Mouse (Mus musculus): ENCODE results near the gene Naa80.
A peak's percentile ranks its signal among the peaks of the same experiment; 100 is the strongest.
"Not testable (repeated sequence)": the region's sequence is repeated elsewhere in the genome, so short reads cannot be mapped to it uniquely, and the experiment has no call there.

The Naa80 gene

DNA sequence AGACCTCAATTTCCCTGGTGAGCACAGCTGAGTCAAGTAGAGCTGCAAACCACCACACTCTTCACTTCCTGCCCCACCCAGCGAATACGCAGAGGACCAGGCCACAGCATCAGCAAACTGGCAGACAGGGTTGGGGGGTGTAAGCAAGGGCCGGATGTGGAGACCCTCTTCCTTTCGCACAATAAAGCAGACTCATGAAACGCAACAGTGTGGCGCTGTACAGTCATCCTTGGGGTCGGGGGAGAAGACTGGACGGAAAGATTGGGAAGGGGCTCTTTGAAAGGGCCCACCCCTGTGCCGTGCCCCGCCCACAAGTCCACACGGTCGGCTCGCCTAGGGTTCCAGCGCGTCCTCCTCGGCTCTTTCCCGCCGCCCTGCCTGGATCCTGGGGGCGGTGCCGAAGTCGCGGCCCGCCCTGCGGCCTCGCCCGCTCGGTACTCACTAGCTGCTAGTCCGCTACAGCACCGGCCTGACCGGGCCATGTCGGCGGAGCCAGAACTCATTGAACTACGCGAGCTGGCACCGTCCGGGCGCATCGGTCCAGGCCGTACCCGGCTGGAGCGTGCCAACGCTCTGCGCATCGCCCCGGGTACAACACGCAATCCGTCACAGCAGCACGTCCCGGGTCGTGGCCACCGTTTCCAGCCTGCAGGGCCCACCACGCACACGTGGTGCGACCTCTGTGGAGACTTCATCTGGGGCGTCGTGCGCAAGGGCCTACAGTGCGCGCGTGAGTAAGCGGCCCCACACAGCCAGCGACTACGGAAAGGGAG is 27.4 kb upstream of the Naa80 start, which contains the start of gene Rassf1:
Gene Rassf1, plus strand, starts transcription at position 439 of the 773 bp plus-strand sequence.
- peak; percentile 87 for DNase-seq

DNA sequence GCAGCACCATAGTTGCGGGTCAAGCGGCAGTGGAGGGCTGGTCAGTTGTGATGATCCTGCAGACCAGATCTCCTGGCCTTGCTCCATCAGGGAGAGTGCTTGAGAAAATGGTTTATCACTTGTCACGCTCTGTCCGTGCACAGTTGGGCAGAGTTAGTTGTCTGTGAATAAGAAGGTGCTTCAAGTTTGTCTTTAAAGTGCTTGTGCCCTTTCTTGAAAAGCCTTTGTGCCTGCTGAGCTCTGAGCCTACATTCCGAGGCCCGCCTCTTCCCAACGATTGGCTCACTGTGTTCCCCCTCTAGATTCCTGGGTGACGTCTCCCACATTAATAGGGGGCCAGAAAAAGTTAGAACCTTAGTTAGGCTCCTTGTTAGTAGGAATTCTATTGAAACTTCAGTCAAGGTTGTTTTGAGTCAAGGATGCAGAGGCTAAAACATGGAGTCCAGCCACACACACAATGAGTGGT is 26.8 kb upstream of the Naa80 start:
- no peak for DNase-seq

DNA sequence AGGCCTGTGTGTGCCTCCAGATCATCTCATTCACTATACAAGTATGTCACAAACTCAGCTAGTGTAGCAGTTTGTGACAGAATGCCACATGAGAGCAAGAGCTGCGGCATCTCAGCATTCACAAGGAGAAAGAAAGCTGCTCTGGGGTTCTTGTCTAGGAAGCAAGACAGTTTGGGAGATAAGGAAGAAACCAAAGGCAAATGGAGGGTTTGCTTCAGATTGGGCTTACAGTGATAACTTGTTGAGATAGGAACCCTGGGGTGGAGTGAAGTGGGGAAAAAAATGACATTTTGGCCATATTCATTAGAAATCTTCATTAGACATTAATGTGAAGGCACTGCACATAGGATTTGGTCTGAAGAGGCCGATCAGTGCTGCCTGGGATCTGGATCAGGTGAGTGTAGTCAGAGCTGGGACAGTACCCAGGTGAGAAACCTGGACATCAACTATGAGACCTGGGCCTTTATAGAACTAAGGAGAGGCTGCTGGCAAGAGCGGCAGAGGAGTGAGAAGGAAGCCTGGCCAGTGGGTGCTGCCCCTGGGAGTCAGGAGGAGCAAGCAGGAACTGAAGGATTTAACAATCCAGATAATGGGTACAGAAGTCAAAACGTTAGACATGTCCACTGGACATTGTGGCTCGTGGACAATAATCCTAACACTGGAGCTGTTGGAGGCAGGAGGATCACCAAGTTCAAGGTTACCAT is 25.8 kb upstream of the Naa80 start:
- no peak for DNase-seq

DNA sequence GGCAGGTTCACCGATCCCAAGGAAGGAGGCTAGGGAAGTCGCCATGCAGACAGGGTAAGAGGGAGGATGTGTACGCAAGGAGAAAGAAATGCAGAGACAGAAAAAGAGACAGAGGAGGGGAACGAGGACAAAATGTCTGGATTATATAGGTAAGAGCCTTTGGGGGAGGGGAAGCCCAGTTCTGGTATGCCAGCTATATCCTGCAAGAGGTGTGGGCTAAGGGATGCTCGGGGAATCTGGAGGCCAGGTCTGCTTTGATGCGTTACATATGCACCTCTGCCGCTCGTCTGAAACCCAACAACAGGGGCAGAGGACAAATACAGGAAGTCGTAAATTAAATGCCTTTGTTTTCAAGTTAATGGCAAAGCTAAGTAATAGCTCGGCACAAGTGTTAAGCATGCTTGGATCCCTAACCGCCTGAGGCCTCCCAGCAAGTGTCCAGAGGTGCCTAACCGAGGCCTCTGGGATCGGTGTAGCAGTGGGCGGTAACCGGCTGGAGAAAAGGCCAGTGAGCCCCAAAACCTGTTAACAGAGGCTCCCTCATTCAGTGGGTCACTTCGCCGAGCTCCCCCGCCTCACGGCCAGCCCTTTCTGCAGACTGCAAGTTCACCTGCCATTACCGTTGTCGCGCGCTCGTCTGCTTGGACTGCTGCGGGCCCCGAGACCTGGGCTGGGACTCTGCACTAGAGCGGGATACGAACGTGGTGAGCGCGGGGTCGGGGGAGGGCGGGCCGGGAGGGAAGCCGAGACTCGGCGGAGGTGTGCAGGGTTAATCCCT is 25.0 kb upstream of the Naa80 start:
- DNase-seq = no peak

DNA sequence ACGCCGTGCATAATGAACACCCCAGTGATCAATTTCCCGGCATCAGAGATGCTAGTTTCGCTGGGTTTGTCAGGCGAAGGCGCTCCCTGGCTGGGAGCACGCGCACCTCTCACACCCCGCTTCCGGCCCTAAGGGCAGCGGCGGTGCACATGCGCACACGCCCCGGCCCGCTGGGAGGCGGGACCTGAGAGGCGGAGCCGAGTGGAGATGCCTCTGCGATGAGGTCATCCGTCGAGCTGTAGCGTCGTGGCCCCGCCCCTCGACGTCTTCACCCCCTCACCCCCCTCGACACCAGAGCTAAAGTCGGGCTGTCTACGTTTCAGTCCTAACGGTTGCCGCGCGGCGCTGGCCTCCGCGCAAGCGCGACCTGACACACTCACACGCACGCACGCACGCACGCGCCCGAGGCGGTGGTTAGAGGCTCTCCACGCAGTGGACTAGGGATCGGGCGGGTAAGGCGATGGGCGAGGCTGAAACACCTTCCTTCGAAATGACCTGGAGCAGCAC is 24.3 kb upstream of the Naa80 start:
- DNase-seq = peak; percentile 98

DNA sequence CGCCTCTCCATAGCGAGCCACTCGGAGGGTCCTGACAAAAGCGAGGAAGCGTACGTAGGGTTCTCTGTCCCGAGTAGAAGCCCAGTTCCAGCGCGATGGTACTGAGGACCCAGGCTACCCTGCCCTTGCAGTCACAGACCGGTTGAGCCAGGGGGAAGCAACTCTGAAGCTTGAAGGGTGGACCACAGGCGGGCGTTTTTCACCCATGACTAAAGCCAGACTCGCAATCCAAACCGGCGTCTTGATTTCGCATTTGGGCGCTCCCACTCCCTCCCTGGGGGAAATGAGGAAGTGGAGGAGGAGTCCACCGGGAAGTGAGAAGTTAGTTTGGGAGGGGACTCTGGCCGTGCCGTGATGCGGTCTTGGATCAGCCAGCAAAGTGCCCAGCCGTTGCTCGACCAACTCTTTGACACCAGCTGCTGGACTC is 23.6 kb upstream of the Naa80 start:
- peak; percentile 82 for DNase-seq

DNA sequence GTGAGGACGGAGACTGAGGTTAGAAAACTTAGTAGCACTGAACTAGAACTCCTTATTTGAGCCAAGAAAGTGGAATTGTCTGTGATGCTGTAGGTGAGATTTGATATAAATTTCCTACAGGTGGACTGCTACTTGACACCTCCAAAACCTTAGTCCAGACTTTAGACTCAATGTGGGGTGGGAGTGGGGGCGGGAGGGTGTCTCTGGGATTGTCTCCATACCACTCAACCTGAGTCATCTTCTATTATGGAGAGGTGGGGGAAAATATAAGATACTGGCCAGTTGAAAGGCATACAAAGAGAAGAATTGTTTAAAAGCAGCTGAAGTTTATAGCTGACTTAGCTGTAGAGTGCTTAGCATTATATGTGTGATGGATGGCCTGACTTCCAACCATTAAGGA is 23.0 kb upstream of the Naa80 start:
- DNase-seq = no peak

DNA sequence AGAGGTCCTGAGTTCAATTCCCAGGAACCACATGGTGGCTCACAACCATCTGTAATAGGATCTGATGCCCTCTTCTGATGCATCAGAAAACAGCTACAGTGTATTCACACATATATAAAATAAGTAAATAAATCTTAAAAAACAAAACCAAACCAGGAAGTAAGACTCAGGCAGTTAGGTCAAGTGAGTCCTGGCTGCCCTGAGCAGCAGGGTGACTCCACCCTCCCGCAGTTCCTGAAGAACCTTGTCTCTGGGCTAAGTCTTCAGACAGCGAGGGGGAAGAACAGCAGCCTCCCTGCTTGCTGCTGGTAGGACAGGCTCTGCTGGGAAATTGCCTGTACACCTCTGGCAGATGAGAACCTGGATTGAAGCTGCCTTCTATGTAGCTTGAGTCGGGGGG is 22.3 kb upstream of the Naa80 start:
- DNase-seq = no peak

DNA sequence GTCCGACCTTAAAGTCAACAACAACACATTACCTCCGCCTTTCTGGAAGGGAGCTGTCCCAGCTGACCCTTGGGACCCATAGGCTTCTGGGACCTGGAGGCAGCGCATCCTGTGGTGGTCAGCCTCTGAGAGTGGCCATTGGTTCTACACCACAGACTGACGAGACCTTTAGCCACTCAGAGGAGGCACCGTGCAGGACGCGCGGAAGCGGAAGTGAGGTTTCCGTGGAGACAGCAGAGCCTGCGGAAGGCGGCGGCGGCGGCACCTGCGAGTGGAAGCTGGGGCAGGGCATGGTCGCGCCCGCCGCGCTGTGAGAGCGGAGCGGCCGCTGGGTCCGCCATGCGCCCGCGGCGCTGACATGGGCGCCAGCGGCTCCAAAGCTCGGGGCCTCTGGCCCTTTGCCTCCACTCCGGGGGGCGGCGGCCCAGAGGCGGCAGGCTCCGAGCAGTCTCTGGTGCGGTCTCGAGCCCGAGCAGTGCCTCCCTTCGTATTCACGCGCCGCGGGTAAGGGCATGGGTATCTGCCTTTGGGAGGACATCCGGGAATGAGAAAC is 15.6 kb upstream of the Naa80 start, which contains the start of gene Tusc2:
Gene Tusc2, plus strand, starts transcription at position 227 of the 553 bp plus-strand sequence.
- peak; percentile 97 for DNase-seq

DNA sequence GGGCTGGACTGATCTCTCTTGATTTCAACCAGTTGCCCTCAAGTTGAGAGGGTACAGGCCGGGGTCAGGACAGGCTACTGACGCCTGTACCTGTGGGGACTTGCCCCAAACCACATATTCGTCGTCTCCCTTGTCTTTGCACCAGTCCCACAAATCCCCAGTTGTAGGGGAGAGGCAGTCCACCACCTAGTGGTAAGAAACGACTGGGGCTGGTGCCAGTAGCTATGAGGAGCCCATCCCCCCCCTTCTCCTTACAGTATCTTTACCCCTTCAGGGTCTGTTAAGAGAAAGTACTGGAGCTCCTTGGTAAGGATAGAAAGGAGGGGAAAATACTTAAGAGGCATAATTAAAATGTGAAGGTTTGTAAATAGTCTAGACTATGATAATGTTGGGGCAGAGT is 13.1 kb upstream of the Naa80 start:
- not testable (repeated sequence) for DNase-seq

DNA sequence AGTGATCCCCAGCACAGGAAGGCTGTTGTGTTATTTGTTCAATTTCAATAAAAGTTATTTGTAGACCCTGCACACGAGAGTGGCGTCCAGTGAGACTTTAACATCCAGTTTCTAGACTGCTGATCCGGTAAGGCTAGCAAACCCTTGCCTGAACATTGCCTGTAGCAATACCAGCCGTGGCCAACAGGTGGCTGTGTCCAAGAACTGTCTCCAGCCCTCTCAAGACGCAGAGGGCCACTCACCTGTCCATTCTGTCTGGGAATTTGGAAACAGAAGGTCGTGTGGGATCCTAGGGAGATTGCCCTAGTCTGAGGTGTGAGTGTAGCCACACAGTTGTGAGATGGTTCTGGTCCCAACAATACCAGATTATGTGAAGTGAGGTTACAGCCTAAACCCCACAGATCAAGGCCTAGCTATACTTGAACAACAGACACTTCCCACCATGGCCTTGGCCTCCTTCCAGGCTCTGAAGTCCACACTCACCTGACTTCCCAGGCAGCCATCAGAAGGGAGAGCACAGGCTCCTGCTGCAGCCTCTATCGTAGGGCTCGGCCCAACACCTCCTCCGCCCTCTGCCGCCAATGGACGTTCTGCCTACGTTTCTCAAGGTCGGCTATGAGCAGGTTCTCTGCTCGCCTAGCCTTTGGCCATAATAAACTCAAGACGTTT is 12.5 kb upstream of the Naa80 start:
- DNase-seq = peak; percentile 92

DNA sequence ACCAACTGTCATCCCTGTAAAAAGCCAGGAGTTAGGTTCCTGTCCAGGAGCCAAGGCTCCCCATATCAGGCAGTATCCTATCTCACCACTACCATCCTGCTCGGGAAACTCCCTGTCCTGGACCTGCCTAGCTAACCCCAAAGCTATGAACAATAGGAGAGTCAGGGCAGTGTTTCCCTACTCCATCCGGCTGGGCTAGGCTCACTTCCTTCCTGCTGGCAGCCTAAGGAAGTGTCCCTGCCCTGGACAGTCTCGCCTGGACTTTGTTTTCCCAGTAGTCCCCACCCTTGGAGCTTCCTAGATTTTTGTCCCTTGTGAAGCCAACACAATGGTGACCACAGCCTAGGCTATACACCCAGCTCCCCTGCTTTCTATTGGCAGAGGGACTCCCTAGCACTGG is 11.8 kb upstream of the Naa80 start:
- peak; percentile 76 for DNase-seq

DNA sequence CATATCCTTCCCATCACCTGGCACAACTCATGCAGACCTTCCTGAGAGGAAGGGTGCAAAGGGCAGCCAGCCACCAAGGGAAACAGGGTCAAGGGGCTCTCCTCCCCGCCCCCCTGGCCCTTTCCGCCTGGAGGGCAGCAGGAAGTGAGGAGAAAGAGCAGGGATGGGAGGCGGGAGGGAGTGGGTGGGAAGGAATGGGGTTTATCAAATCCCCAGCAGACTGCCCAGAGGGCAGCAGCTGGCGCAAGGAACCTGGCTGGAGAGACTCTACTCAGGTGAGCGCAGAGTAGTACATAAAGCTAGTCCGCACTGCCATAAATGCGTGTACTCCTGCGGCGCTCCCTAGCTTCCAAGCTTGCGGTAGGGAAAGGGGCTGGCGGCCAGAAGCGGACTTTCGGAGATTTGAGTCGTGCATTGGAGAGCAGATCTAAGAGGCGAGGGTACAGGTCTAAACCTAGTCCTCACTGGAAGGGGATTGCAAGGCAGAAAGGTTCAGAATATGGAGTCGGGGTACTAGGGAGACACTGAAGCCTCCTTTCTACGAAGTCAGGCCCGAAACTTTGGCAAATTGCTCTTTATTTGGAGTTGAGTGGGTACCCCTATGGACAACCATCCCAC is 10.9 kb upstream of the Naa80 start, which contains the start of gene Hyal2:
Gene Hyal2, plus strand, starts transcription at position 244 of the 618 bp plus-strand sequence.
- DNase-seq = peak; percentile 88

DNA sequence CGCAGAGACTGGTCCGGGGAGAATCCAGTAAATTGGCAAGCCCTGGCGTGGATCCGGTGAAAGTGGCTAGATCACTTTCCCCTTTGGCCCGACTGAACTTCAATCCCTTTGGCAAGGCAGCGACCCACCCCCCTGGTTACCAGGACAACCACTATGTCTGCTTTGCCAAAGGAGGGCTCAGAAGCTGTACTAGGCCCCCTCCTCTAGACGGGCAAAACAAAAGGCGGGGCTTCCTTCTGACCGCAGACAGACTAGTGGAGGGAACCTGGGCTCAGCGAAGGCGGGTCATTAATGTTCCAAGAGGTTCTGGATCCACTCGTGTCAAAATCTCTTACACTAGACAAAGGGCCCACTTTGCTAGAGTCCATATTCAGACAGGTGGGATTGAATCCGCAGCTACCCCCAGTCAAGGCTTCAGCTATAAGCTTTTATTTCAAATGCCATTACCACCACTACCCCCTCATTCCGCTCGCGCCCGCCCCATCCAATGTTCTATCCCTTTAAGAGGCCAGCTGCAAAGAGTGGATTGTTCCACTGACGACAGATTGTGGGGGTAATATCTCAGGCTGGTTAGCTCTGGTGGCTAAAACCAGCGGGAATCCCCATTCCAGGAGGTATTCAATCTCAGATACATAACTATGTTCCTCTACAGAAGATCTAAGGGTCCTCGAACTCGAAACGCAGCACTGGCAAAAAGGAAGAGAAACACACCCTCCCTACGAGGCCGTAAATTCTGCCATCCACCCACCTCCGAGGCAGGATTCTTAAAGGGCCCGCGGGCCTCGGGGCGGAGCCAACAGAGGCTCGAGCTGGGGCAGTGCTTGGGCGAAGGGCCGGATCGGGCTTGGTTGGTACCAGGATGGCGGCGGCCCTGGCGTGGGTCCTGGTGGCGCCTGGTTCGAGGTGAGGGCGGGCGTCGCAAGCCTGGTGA is 10.1 kb upstream of the Naa80 start:
- peak; percentile 92 for DNase-seq

DNA sequence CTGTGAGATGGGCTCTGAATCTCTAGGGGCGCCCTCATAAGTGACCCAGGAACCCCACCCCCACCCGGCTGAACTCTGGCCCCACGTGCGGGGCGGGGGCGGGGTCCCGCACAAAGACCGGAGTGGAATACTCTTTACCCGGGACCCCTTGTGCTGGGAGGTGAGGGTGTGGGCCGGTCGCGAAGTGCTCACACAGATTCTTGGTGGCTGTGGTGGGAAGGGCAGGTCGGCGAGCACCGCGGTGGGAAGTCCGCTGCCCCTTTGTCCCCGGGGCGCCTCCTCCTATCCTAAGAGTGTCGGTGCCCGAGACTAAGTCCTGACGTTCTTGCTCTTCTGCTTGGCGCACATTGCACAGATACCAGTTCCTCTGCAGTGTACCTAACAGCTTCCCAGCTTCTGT is 9.4 kb upstream of the Naa80 start:
- no peak for DNase-seq

DNA sequence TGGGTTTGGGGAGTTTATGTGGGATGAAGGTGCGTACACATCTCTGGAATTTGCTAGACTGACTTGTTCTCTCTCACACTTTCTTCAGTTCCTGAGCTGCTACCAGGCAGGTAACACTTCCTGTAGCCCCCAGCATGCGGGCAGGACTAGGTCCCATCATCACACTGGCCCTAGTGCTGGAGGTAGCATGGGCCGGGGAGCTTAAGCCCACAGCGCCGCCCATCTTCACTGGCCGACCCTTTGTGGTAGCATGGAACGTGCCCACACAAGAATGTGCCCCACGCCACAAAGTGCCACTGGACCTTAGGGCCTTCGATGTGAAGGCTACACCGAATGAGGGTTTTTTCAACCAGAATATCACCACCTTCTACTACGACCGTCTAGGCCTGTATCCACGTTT is 8.7 kb upstream of the Naa80 start:
- no peak for DNase-seq

DNA sequence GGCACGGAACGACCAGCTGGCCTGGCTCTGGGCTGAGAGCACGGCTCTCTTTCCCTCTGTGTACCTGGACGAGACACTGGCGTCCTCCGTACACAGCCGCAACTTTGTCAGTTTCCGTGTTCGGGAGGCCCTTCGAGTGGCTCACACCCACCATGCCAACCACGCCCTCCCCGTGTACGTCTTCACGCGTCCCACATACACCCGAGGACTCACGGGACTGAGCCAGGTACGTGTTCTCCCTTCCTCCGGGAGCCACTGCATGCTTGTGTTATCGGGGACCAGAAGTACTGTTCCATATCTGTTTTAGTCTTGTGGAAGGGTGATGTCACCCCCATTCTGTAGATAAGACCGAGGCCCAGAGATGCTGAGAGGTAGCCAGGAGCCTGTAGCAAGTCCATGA is 7.8 kb upstream of the Naa80 start:
- DNase-seq = no peak

DNA sequence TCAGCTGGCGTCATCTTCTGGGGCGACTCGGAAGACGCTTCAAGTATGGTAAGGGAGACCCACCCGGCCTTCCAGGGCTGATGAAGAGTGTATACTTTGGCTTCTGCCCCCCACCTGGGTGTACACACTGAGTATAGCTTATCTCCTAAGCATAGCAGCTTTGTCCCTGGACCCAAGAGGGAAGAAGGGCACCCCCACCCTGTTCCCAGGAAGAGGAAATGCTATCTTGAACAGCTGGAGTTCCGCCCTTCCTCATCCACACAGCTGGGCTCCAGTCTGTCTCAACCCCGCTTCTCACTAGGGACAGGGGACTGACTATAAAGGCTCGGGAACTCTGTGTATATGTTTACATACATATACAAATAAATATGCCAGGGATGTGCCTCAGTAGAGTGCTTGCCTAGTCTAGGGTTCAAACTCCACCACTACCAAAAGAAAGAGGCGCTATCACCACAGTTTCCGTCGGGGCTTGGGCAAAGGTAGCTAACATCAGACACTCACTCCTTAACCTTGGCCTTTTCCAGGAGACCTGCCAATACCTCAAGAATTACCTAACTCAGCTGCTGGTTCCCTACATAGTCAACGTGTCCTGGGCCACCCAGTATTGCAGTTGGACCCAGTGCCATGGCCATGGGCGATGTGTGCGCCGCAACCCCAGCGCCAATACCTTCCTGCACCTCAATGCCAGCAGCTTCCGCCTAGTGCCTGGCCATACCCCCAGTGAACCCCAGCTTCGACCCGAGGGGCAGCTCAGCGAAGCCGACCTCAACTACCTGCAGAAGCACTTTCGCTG is 7.0 kb upstream of the Naa80 start:
- no peak for DNase-seq

DNA sequence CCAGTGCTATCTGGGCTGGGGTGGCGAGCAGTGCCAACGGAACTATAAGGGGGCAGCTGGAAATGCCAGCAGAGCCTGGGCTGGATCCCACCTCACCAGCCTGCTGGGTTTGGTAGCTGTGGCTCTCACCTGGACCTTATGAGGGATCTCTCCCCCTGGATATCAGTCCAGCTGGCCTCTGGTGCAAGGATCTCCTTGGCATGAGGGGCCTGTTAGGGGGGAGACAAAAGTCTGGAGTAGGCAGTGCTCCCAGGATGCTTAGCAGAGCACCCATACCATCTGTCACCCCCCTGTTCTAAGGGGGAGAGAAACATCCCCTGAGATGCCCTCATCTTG is 6.4 kb upstream of the Naa80 start:
- DNase-seq = no peak

DNA sequence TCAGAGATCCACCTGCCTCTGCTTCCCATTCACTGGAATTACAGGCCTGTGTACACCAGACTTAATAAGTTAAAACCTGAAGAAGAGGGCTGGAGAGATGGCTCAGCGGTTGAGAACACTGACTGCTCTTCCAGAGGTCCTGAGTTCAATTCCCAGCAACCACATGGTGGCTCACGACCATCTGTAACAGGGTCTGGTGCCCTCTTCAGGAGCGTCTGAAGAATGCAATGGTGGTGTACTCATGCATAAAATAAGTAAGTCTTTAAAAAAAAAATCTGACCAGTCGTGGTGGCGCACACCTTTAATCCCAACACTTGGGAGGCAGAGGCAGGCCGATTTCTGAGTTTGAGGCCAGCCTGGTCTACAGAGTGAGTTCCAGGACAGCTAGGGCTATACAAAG is 4.9 kb upstream of the Naa80 start:
- DNase-seq = not testable (repeated sequence)

Data from kidney, postnatal 14 days (tissue).